Mouse (Mus musculus): ENCODE measurements around the gene Ano7.
"Not testable (repeated sequence)": the region's sequence is repeated elsewhere in the genome, so short reads cannot be mapped to it uniquely, and the experiment has no call there.

Gene Ano7

DNA sequence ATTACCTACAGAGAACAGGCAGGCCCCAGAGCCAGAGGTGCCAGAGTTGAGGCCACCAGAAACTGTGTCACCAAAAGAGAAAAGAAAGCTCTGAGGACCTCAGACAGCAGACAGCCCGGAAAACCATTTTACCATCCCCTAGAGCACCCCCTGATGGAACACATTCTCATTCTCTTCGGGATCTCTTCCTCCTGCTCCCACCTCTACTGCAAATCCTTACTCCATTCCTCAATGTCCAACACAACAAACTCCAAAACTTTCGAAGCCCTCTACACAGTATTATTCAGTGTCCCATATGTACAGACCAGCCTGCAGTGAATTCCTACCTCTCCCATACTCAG lies 72.1 kb downstream of the Ano7 start:
- DNase-seq (ENCODE audit: low read depth), result no peak

DNA sequence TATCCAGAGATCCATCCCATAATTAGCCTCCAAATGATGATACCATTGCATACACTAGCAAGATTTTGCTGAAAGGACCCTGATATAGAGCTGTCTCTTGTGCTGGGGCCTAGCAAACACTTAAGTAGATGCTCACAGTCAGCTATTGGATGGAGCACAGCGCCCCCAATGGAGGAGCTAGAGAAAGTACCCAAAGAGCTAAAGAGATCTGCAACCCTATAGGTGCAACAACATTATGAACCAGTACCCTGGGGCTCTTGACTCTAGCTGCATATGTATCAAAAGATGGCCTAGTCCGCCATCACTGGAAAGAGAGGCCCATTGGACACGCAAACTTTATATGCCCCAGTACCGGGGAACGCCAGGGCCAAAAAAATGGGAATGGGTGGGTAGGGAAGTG lies 76.4 kb downstream of the Ano7 start:
- not testable (repeated sequence) for DNase-seq (ENCODE audit: low read depth)

DNA sequence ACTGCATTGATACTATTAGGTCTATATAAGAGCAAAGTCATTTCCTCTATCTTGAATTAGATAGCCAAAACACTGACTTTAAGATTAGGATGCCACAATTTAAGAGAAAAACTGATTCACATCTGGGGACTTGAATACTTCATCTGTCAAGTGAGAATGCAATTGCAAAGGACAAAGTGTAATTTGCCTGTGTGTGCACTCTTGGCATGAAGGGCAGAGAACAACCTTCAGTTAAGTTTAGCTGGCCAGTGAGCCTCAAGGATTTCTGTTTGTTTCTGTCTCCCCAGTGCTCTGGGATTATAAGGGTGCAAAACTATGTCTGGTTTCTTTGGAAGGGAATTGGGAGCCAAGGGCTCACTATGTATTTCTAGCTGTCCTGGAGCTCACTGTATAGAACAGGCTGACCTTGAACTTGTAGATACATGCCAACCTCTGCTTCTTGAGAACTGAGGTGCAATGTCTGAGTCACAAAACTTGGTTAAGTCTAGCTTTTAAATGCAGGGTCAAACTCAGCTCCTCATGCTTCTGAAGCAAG lies 80.1 kb downstream of the Ano7 start:
- DNase-seq (ENCODE audit: low read depth), result peak; percentile 18
